Mouse (Mus musculus) adrenal gland, adult 2 months (tissue): ENCODE results near the gene Eef1akmt3. TPM values are rescaled to one million over a fixed set of nuclear protein-coding genes. Genes with fewer than 3 reads are reported as not detected.
"Not testable (repeated sequence)": the region's sequence is repeated elsewhere in the genome, so short reads cannot be mapped to it uniquely, and the experiment has no call there.

Experiments used
- DNase-seq: peaks from one replicate; pipeline ENCODE4 v3.0.0; 2021
- polyA plus RNA-seq: library from polyadenylated mRNA; depleted of rRNA; stranded (reverse); fragments of >200 nt; gene quantifications from 2 replicates; pipeline ENCODE4 v1.2.3, GENCODE M21; 2012
- total RNA-seq, 2 experiments: library from RNA; stranded (reverse); gene quantifications; 2 replicates each; pipeline ENCODE4 v1.2.3; 2021

The Eef1akmt3 gene
- total and polyA plus RNA-seq, 3 experiments = 0.14 to 0.69 (median 0.18) TPM

- peak; percentile 95 for DNase-seq
Measured at GRCm38 (mm10) chr10:127070190-127071121, 29.1 kb upstream of the Eef1akmt3 start, which contains the start of gene Tspan31. Tspan31 (minus strand) TSS chr10:127070264.

- DNase-seq = peak; percentile 58
Measured at GRCm38 (mm10) chr10:127069281-127070189, 28.2 kb upstream of the Eef1akmt3 start.

- DNase-seq = no peak
Measured at GRCm38 (mm10) chr10:127068360-127069038, 27.2 kb upstream of the Eef1akmt3 start.

- DNase-seq = no peak
Measured at GRCm38 (mm10) chr10:127066519-127067018, 25.3 kb upstream of the Eef1akmt3 start.

GRCm38 (mm10) chr10:127065981-127066380, 24.7 kb upstream of the Eef1akmt3 start:
- DNase-seq = no peak

- peak; percentile 55 for DNase-seq
Measured at GRCm38 (mm10) chr10:127063913-127064870, 22.9 kb upstream of the Eef1akmt3 start.

- DNase-seq = peak; percentile 100
Measured at GRCm38 (mm10) chr10:127063239-127063872, 22.0 kb upstream of the Eef1akmt3 start, which contains the start of gene Cdk4. Cdk4 (plus strand) TSS chr10:127063534.

GRCm38 (mm10) chr10:127062503-127062902, 21.2 kb upstream of the Eef1akmt3 start:
- DNase-seq = no peak

- DNase-seq = not testable (repeated sequence)
Measured at GRCm38 (mm10) chr10:127062101-127062500, 20.8 kb upstream of the Eef1akmt3 start.

- no peak for DNase-seq
Measured at GRCm38 (mm10) chr10:127061513-127061912, 20.2 kb upstream of the Eef1akmt3 start.

GRCm38 (mm10) chr10:127061085-127061484, 19.8 kb upstream of the Eef1akmt3 start:
- no peak for DNase-seq

GRCm38 (mm10) chr10:127059968-127060916, 18.9 kb upstream of the Eef1akmt3 start, which contains the start of gene March9:
March9 (minus strand) TSS chr10:127060184.
- peak; percentile 87 for DNase-seq

- DNase-seq = no peak
Measured at GRCm38 (mm10) chr10:127059174-127059967, 18.1 kb upstream of the Eef1akmt3 start.

- DNase-seq = no peak
Measured at GRCm38 (mm10) chr10:127058708-127059107, 17.4 kb upstream of the Eef1akmt3 start.

GRCm38 (mm10) chr10:127058161-127058560, 16.8 kb upstream of the Eef1akmt3 start:
- peak; percentile 82 for DNase-seq

GRCm38 (mm10) chr10:127056490-127056889, 15.2 kb upstream of the Eef1akmt3 start:
- DNase-seq = no peak

- DNase-seq = no peak
Measured at GRCm38 (mm10) chr10:127055406-127055805, 14.1 kb upstream of the Eef1akmt3 start.

- DNase-seq = no peak
Measured at GRCm38 (mm10) chr10:127054646-127055045, 13.3 kb upstream of the Eef1akmt3 start.
